In genomic region chr12:72666015-72666414, GRCm38 (mm10) we compare ENCODE assay signal across 26 mouse cellular contexts. TPM values are rescaled to one million over a fixed set of nuclear protein-coding genes. Genes with fewer than 3 reads are reported as not detected.
DNase-seq lines count a peak whose midpoint lies in the region; ATAC-seq and TF ChIP-seq lines count a peak whose summit lies in the region.
"Had no signal": no experiment of that assay in that cellular context is flagged by ENCODE, and none has a peak within 500 bp of the region (broad histone marks: within the 10 kb centered on the region; RNA-seq: fewer than 3 reads in every experiment).

No protein-coding gene starts in this region.

- no peak for ATAC-seq in heart, embryonic 13.5 days (ENCODE audit: extremely low read depth, insufficient number of reproducible peaks, low FRiP score, low TSS enrichment)
- ATAC-seq in lung, postnatal 0 days: no peak
- ATAC-seq: activated CD4-positive, CD25-positive, alpha-beta regulatory T cell, adult 4 months; forebrain, embryonic 15.5 days; hindbrain, postnatal 0 days; Patski had no signal

- TF ChIP-seq CTCF in lung, postnatal 0 days (IDR thresholded peaks at IDR 0.05): no peak

- peak; percentile 16 for DNase-seq in cerebellum, adult 9-11 months
- DNase-seq in cerebellum, adult 18-20 months: no peak
- DNase-seq in heart, adult 8-10 months (ENCODE audit: low spot score): no peak
- no peak for DNase-seq in lung, postnatal 0 days (ENCODE audit: low spot score)
- no peak for DNase-seq in lung, postnatal 25 days (ENCODE audit: low spot score)
- DNase-seq: adrenal gland, postnatal 25 days; cerebellum, adult 8-10 months; cerebellum, postnatal 25 days; gastrocnemius, postnatal 10 days; kidney, adult 11 months; kidney, adult 9 months had no signal

- no peak overlapping the region for H3ac ChIP-seq in myocyte (ENCODE audit: control insufficient read depth, insufficient read length)

- H3K27me3 ChIP-seq in heart, embryonic 13.5 days (replicated peaks): no peaks in the 10 kb centered on the region
- H3K27me3 ChIP-seq in lung, postnatal 0 days (replicated peaks; ENCODE audit: insufficient read depth, low read length): no peaks in the 10 kb centered on the region
- H3K27me3 ChIP-seq in myocyte (ENCODE audit: control insufficient read depth, insufficient read depth, insufficient read length): no peaks in the 10 kb centered on the region
- H3K27me3 ChIP-seq: CH12.LX; embryonic facial prominence, embryonic 12.5 days; forebrain, embryonic 15.5 days; Patski had no signal

- no peak overlapping the region for H3K4me2 ChIP-seq in heart, embryonic 13.5 days
- H3K4me2 ChIP-seq in lung, postnatal 0 days (replicated peaks; ENCODE audit: low read depth, low read length): no peak overlapping the region
- H3K4me2 ChIP-seq in myocyte (ENCODE audit: low read depth): peak overlapping the region; percentile 99

- TF ChIP-seq POLR2A in myocyte (IDR thresholded peaks at IDR 0.05; ENCODE audit: insufficient read length, low read depth): no peak

- WGBS in heart, embryonic 13.5 days: 62% methylated on average over 5 of the region's 5 CpGs
- WGBS in lung, postnatal 0 days: 60% methylated on average over 5 of the region's 5 CpGs

- H3K27ac ChIP-seq in heart, embryonic 13.5 days (replicated peaks): peak overlapping the region; percentile 94; the same call in 1 of the 2 replicates
- H3K27ac ChIP-seq in lung, postnatal 0 days (ENCODE audit: low read length): 0 out of 2 replicates have a peak overlapping the region, but pooled peaks have one; percentile 43
- H3K27ac ChIP-seq: embryonic facial prominence, embryonic 12.5 days; forebrain, embryonic 15.5 days; hindbrain, embryonic 13.5 days; hindbrain, postnatal 0 days had no signal

- peaks cover 32% of the 10 kb centered on the region for H3K4me1 ChIP-seq in heart, embryonic 13.5 days
- peaks cover 6% of the 10 kb centered on the region for H3K4me1 ChIP-seq in lung, postnatal 0 days (ENCODE audit: insufficient read depth, low read depth, low read length)

- H3K36me3 ChIP-seq in heart, embryonic 13.5 days: no peaks in the 10 kb centered on the region
- H3K36me3 ChIP-seq in lung, postnatal 0 days (ENCODE audit: insufficient read depth, low read length): no peaks in the 10 kb centered on the region
- no peaks in the 10 kb centered on the region for H3K36me3 ChIP-seq in myocyte (ENCODE audit: control insufficient read depth, insufficient read depth)
- H3K36me3 ChIP-seq: embryonic facial prominence, embryonic 12.5 days; forebrain, embryonic 15.5 days; hindbrain, embryonic 13.5 days had no signal

- H3K79me2 ChIP-seq in myocyte (ENCODE audit: control insufficient read depth, insufficient read depth): peaks cover 5% of the 10 kb centered on the region

- no peak for TF ChIP-seq EP300 in lung, postnatal 0 days (IDR thresholded peaks at IDR 0.05)

- no peak overlapping the region for H3K9ac ChIP-seq in heart, embryonic 13.5 days
- H3K9ac ChIP-seq in lung, postnatal 0 days (replicated peaks; ENCODE audit: low read depth): no peak overlapping the region
- H3K9ac ChIP-seq: embryonic facial prominence, embryonic 12.5 days; forebrain, embryonic 15.5 days; hindbrain, embryonic 13.5 days had no signal

- H3K9me3 ChIP-seq in heart, embryonic 13.5 days: no peaks in the 10 kb centered on the region
- no peaks in the 10 kb centered on the region for H3K9me3 ChIP-seq in lung, postnatal 0 days (ENCODE audit: low read length)
- H3K9me3 ChIP-seq: embryonic facial prominence, embryonic 12.5 days; forebrain, embryonic 15.5 days had no signal

- no peak overlapping the region for H3K4me3 ChIP-seq in heart, embryonic 13.5 days
- H3K4me3 ChIP-seq in lung, postnatal 0 days (ENCODE audit: low read depth, low read length): no peak overlapping the region
- peak overlapping the region; percentile 82 for H3K4me3 ChIP-seq in myocyte
- H3K4me3 ChIP-seq: hindbrain, embryonic 13.5 days had no signal

TF ChIP-seq in myocyte, 11 proteins besides CTCF, POLR2A, EP300 and RAD21:
- no peak for TF ChIP-seq TCF12 (IDR thresholded peaks at IDR 0.05; ENCODE audit: insufficient read depth, poor library complexity, severe bottlenecking)
- TF ChIP-seq USF1 (IDR thresholded peaks at IDR 0.05; ENCODE audit: low read depth): no peak
- TF ChIP-seq CEBPB (IDR thresholded peaks at IDR 0.05; ENCODE audit: insufficient read depth, poor library complexity, severe bottlenecking): no peak
- no peak for TF ChIP-seq TCF3 (IDR thresholded peaks at IDR 0.05; ENCODE audit: insufficient read length, low read depth)
- TF ChIP-seq SRF (IDR thresholded peaks at IDR 0.05; ENCODE audit: control insufficient read depth, insufficient read length, low read depth): no peak
- TF ChIP-seq MYOD1 (IDR thresholded peaks at IDR 0.05; ENCODE audit: control insufficient read depth in 1 of 3, insufficient read length in 2 of 3, low read depth in 2 of 3): no peak
- TF ChIP-seq E2F4 (IDR thresholded peaks at IDR 0.05; ENCODE audit: insufficient read depth): no peak
- no peak for TF ChIP-seq REST (IDR thresholded peaks at IDR 0.05; ENCODE audit: insufficient read depth, insufficient read length)
- no peak for TF ChIP-seq MYOG (IDR thresholded peaks at IDR 0.05; ENCODE audit: control insufficient read depth in 1 of 3, insufficient read depth in 1 of 3, insufficient read length in 2 of 3, low read depth in 2 of 3)
- no peak for TF ChIP-seq POLR2AphosphoS2 (IDR thresholded peaks at IDR 0.05; ENCODE audit: insufficient read length, low read depth)
- TF ChIP-seq MAX (IDR thresholded peaks at IDR 0.05; ENCODE audit: low read depth): no peak

RNA-seq across cellular contexts. Expression of gene Dhrs7, which starts 1.3 kb away (rescaled TPM):
- polyA plus RNA-seq in heart, embryonic 13.5 days (2015; fragmentation: Nextera tagmentation; extraction: Ambion mirVana): 53.1 and 58.7 TPM in 2 replicates
- total RNA-seq in heart, adult 8-10 months (2022): 10 to 100 TPM; 60.9 to 71.2 (median 69.3) TPM
- 102 and 111 TPM in 2 replicates for polyA plus RNA-seq in lung, postnatal 0 days (2015; fragmentation: Nextera tagmentation; extraction: Ambion mirVana)
- polyA plus RNA-seq in myocyte (2012; fragmentation: generic; extraction: Trizol): 111 TPM

RNA-seq across cellular contexts. Expression of gene Gm4756, which starts 16.6 kb away (rescaled TPM):
- not detected in 2 replicates for polyA plus RNA-seq in heart, embryonic 13.5 days (2015; fragmentation: Nextera tagmentation; extraction: Ambion mirVana)
- not detected for total RNA-seq in heart, adult 8-10 months (2022)
- polyA plus RNA-seq in lung, postnatal 0 days (2015; fragmentation: Nextera tagmentation; extraction: Ambion mirVana): 0.15 TPM in 1 of 2 replicates, not detected in the other
- not detected for polyA plus RNA-seq in myocyte (2012; fragmentation: generic; extraction: Trizol)
- total RNA-seq: adrenal gland, postnatal 25 days; CH12.LX; gastrocnemius, postnatal 10 days; hematopoietic stem cell, adult 5-6 weeks; hindbrain, postnatal 0 days had no signal
- polyA plus RNA-seq: activated CD4-positive, CD25-positive, alpha-beta regulatory T cell, adult 4 months; cortical plate, adult 2 months; embryonic facial prominence, embryonic 12.5 days; forebrain, embryonic 11.5 days; forebrain, embryonic 15.5 days; gonadal fat pad, adult 2 months; heart, embryonic 14.5 days; hindbrain, embryonic 13.5 days; hindbrain, postnatal 0 days; intestine, embryonic 14.5 days had no signal
